Mouse (Mus musculus): ENCODE data around the gene Fhl3. TPM values are rescaled to one million over a fixed set of nuclear protein-coding genes. Genes with fewer than 3 reads are reported as not detected.

Fhl3 gene
- polyA plus RNA-seq (2015; fragmentation: Nextera tagmentation; extraction: Ambion mirVana): 9.4 and 10.0 TPM in 2 replicates

GRCm38 (mm10) chr4:124700248-124700971 is at the start of gene Fhl3:
Fhl3 (plus strand) TSS chr4:124700701.
- peak within 1 kb of the TSS; percentile 94 for H3K4me2 ChIP-seq (ENCODE audit: low read length)
- no peaks in the 10 kb centered on the region for H3K36me3 ChIP-seq (ENCODE audit: insufficient read depth, low read length)
- no peaks in the 10 kb centered on the region for H3K27me3 ChIP-seq (ENCODE audit: insufficient read depth, low read length)
- TF ChIP-seq CTCF (IDR thresholded peaks at IDR 0.05; ENCODE audit: low read depth): peak; percentile 26; the same call in 1 of the 2 replicates
- peak within 1 kb of the TSS; percentile 76 for H3K9ac ChIP-seq (ENCODE audit: low read depth, low read length)
- ATAC-seq (replicated peaks; ENCODE audit: low FRiP score, low read depth) (peak; percentile 64), DNase-seq (ENCODE audit: low spot score) (peak; percentile 82)
- H3K9me3 ChIP-seq (replicated peaks; ENCODE audit: low read length): no peaks in the 10 kb centered on the region
- under 1% methylated on average over 24 of the region's 59 CpGs for WGBS
- peaks cover 36% of the 10 kb centered on the region for H3K4me1 ChIP-seq (replicated peaks; ENCODE audit: insufficient read depth, low read length)
- peak within 1 kb of the TSS; percentile 75 for H3K4me3 ChIP-seq (replicated peaks; ENCODE audit: low read depth, low read length)
- H3K27ac ChIP-seq: peak within 1 kb of the TSS; percentile 74

GRCm38 (mm10) chr4:124652886-124653285 is 47.6 kb upstream of the Fhl3 start:
- H3K4me1 ChIP-seq (replicated peaks; ENCODE audit: insufficient read depth, low read length): peaks cover 16% of the 10 kb centered on the region
- no peak overlapping the region for H3K4me3 ChIP-seq (replicated peaks; ENCODE audit: low read depth, low read length)
- TF ChIP-seq CTCF (IDR thresholded peaks at IDR 0.05; ENCODE audit: low read depth): peak; percentile 41; the same call in 1 of the 2 replicates
- 7% methylated on average over 9 of the region's 9 CpGs for WGBS
- DNase-seq (ENCODE audit: low spot score) (peak; percentile 61), ATAC-seq (replicated peaks; ENCODE audit: low FRiP score, low read depth) (peak; percentile 38)
- H3K4me2 ChIP-seq (ENCODE audit: low read length): no peak overlapping the region
- no peak overlapping the region for H3K27ac ChIP-seq
- no peaks in the 10 kb centered on the region for H3K36me3 ChIP-seq (ENCODE audit: insufficient read depth, low read length)
- H3K27me3 ChIP-seq (ENCODE audit: insufficient read depth, low read length): peaks cover 55% of the 10 kb centered on the region
- H3K9me3 ChIP-seq (replicated peaks; ENCODE audit: low read length): no peaks in the 10 kb centered on the region
- no peak overlapping the region for H3K9ac ChIP-seq (ENCODE audit: low read depth, low read length)

- H3K4me1 ChIP-seq (replicated peaks; ENCODE audit: insufficient read depth, low read length): peaks cover 28% of the 10 kb centered on the region
- no peaks in the 10 kb centered on the region for H3K9me3 ChIP-seq (replicated peaks; ENCODE audit: low read length)
- H3K4me2 ChIP-seq (ENCODE audit: low read length): peak within 1 kb of the TSS; percentile 98
- H3K36me3 ChIP-seq (ENCODE audit: insufficient read depth, low read length): no peaks in the 10 kb centered on the region
- WGBS: 2% methylated on average over 15 of the region's 15 CpGs
- peak within 1 kb of the TSS; percentile 47; the same call in 1 of the 2 replicates for H3K9ac ChIP-seq (ENCODE audit: low read depth, low read length)
- DNase-seq (ENCODE audit: low spot score) (no peak), ATAC-seq (replicated peaks; ENCODE audit: low FRiP score, low read depth) (no peak)
- peak within 1 kb of the TSS; percentile 52 for H3K4me3 ChIP-seq (replicated peaks; ENCODE audit: low read depth, low read length)
- H3K27me3 ChIP-seq (ENCODE audit: insufficient read depth, low read length): peaks cover 84% of the 10 kb centered on the region
- H3K27ac ChIP-seq: no peak within 1 kb of the TSS
- no peak for TF ChIP-seq CTCF (IDR thresholded peaks at IDR 0.05; ENCODE audit: low read depth)
These were observed 44.0 kb upstream of the Fhl3 start, which contains the start of gene Pou3f1 for GRCm38 (mm10) chr4:124656518-124656853. Pou3f1 (plus strand) TSS chr4:124656807.

- peak; percentile 83 for ATAC-seq (replicated peaks; ENCODE audit: low FRiP score, low read depth)
- Histone ChIP-seq H3K4me2 (ENCODE audit: low read length) (peak overlapping the region; percentile 98), H3K9ac (ENCODE audit: low read depth, low read length) (peak overlapping the region; percentile 47; the same call in 1 of the 2 replicates)
These were observed 43.4 kb upstream of the Fhl3 start for GRCm38 (mm10) chr4:124656854-124657650.

GRCm38 (mm10) chr4:124657781-124658180 is 42.7 kb upstream of the Fhl3 start:
- DNase-seq (ENCODE audit: low spot score): no peak

More at GRCm38 (mm10) chr4:124656854-124657650, 43.4 kb upstream of the Fhl3 start:
- peak overlapping the region; percentile 52 for H3K4me3 ChIP-seq (replicated peaks; ENCODE audit: low read depth, low read length)
- no peaks in the 10 kb centered on the region for H3K9me3 ChIP-seq (replicated peaks; ENCODE audit: low read length)
- H3K36me3 ChIP-seq (ENCODE audit: insufficient read depth, low read length): no peaks in the 10 kb centered on the region
- H3K4me1 ChIP-seq (replicated peaks; ENCODE audit: insufficient read depth, low read length): peaks cover 28% of the 10 kb centered on the region
- under 1% methylated on average over 74 of the region's 92 CpGs for WGBS
- H3K27ac ChIP-seq: no peak overlapping the region
- no peak for TF ChIP-seq CTCF (IDR thresholded peaks at IDR 0.05; ENCODE audit: low read depth)
- H3K27me3 ChIP-seq (ENCODE audit: insufficient read depth, low read length): peaks cover 89% of the 10 kb centered on the region
- DNase-seq (ENCODE audit: low spot score): peak; percentile 75

GRCm38 (mm10) chr4:124658412-124658851 is 42.1 kb upstream of the Fhl3 start:
- no peak for DNase-seq (ENCODE audit: low spot score)
- WGBS: under 1% methylated on average over 39 of the region's 39 CpGs

More at GRCm38 (mm10) chr4:124657781-124658180, 42.7 kb upstream of the Fhl3 start:
- H3K4me1 ChIP-seq (replicated peaks; ENCODE audit: insufficient read depth, low read length): peaks cover 27% of the 10 kb centered on the region
- no peaks in the 10 kb centered on the region for H3K36me3 ChIP-seq (ENCODE audit: insufficient read depth, low read length)
- H3K9ac ChIP-seq (ENCODE audit: low read depth, low read length): 0 out of 2 replicates have a peak overlapping the region, but pooled peaks have one; percentile 18
- peak overlapping the region; percentile 52 for H3K4me3 ChIP-seq (replicated peaks; ENCODE audit: low read depth, low read length)
- H3K27me3 ChIP-seq (ENCODE audit: insufficient read depth, low read length): peaks cover 92% of the 10 kb centered on the region
- H3K9me3 ChIP-seq (replicated peaks; ENCODE audit: low read length): no peaks in the 10 kb centered on the region
- peak overlapping the region; percentile 98 for H3K4me2 ChIP-seq (ENCODE audit: low read length)
- WGBS: under 1% methylated on average over 44 of the region's 61 CpGs
- no peak for TF ChIP-seq CTCF (IDR thresholded peaks at IDR 0.05; ENCODE audit: low read depth)
- no peak overlapping the region for H3K27ac ChIP-seq
- ATAC-seq (replicated peaks; ENCODE audit: low FRiP score, low read depth): peak; percentile 25; the same call in 1 of the 2 replicates

More at GRCm38 (mm10) chr4:124658412-124658851, 42.1 kb upstream of the Fhl3 start:
- H3K9me3 ChIP-seq (replicated peaks; ENCODE audit: low read length): no peaks in the 10 kb centered on the region
- peak overlapping the region; percentile 98 for H3K4me2 ChIP-seq (ENCODE audit: low read length)
- no peak for ATAC-seq (replicated peaks; ENCODE audit: low FRiP score, low read depth)
- TF ChIP-seq CTCF (IDR thresholded peaks at IDR 0.05; ENCODE audit: low read depth): no peak
- peaks cover 92% of the 10 kb centered on the region for H3K27me3 ChIP-seq (ENCODE audit: insufficient read depth, low read length)
- no peak overlapping the region for H3K27ac ChIP-seq
- H3K4me3 ChIP-seq (replicated peaks; ENCODE audit: low read depth, low read length): peak overlapping the region; percentile 52
- H3K4me1 ChIP-seq (replicated peaks; ENCODE audit: insufficient read depth, low read length): peaks cover 23% of the 10 kb centered on the region
- no peaks in the 10 kb centered on the region for H3K36me3 ChIP-seq (ENCODE audit: insufficient read depth, low read length)
- no peak overlapping the region for H3K9ac ChIP-seq (ENCODE audit: low read depth, low read length)
